Mouse (Mus musculus) embryonic fibroblast, embryonic 13.5 days (primary cell): ENCODE measurements around the gene Cracr2b.

Experiments
- CTCF ChIP-seq: IDR thresholded peaks from 2 replicates; pipeline ENCODE4 v1.5.1; 2011; ENCODE audit warnings: mild to moderate bottlenecking, control low read depth, low read length, moderate library complexity, borderline replicate concordance; ENCODE audit not compliant: insufficient read depth
- POLR2A ChIP-seq: IDR thresholded peaks from 2 replicates; pipeline ENCODE4 v1.6.1; 2011; ENCODE audit warnings: low read depth, mild to moderate bottlenecking, control low read depth, low read length, moderate library complexity

DNA sequence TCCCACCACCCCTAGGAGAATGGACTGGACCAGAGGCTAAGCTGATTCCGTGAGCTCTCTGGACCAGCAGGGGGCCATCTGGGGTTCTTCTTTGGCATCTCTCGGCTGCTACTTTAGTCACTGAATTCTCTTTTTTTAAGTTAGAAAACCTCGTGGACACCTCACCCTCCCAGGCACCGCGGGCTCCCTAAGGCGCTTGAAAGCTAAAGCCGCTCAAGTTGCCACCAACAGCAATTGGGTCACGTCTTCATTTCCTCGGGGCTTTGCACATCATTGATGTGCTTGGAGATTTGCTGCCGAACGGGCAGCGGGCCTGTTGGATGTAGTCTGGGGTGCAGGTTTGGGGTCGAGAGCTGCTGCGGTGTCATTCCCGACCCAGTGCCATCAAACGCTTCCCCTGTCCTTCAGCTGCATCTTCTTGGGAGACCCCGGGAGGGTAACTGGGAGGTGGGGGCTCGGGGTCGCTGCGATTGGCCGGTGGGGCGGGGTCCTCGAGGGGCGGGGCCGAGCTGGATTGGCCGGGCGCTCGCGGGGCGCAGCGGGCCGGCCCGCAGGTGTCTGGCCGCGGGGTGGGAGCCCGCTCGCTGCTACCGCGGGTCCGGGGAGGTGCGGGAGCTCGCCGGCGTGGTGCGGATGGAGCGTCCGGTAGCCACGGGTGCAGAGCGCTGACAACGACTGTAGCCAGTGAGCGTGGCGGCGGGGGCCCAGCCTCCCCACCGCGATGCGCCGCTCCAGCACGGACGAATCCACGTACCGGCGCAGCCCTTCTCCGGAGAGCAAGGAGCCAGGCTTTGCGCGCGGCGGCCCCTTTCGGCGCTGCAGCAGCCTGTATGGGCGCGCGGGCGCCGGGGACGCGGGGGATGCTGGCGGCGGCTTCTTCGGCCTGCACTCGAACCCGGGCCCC lies 20.9 kb downstream of the Cracr2b start:
- no peak for TF ChIP-seq POLR2A
- TF ChIP-seq CTCF: no peak
